Mouse (Mus musculus) lung, postnatal 14 days (tissue): ENCODE measurements around the gene Coro2b.

Experiments used
- DNase-seq: peaks from one replicate; pipeline ENCODE4 v3.0.0; 2021

Gene Coro2b

DNA sequence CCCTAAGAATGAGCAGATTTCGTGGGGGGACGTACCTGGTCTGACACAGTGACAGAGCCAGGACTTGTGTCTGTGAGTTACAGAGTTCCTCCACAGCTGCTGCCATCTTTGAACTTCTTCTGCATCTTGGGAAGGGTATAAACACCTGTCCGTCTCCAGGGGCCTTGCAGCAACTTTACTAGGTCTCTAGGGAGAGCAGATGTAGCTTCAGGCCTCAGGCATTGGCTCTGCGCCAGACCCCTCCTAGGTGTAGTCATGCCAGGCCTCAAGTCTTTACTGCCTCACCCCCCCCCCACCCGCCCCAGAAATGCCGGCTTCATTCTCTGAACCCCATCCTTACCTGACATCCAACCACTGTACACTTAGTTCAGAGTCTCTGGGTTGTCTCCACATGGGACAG, 1.1 kb upstream of the Coro2b start:
- no peak for DNase-seq

DNA sequence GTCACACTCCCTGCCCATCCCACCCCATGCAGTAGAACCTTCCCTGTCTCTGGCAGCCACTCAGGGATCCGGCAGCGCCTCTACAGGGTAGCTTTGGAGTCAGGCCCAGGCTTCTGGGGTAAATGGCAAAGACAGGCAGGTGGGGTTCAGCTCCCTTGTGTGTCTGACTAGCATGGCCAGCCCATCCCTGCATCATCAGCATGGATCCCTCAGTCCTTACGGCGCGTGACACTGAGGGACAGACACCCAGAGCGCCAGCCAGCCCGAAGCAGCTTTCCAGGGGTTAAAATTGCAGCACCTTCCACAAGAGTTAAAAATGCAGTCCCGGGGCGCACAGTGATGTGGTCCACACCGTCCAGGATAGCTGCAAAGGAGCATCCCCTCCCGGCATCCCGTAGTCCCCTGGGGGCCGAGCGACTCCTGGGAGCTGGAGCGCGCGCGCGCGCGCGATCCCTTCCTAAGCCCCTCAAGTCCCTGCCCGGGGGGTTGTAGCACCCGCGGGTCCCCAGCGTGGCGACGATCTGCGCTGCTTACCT, 657 bp downstream of the Coro2b start:
- peak; percentile 33 for DNase-seq

DNA sequence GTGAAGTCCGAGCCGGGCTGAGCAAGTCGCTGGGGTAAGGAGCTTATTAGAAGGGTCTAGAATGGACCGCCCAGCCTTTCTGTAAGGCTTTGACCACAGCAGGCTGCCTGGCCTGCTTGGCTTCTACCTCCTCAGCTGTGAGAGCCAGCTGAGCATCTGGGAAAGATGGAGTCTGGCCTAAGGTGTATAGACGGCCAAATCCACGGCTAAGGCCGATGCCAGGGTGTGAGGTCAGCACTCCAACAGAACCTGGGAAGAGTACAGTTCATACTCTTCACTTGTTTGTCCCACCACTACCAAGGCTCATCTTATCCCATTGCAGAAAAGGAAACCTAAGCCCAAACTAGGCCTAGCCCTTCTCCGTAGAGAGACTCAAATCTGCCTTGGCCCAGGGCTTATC, 1.3 kb downstream of the Coro2b start:
- DNase-seq: no peak

DNA sequence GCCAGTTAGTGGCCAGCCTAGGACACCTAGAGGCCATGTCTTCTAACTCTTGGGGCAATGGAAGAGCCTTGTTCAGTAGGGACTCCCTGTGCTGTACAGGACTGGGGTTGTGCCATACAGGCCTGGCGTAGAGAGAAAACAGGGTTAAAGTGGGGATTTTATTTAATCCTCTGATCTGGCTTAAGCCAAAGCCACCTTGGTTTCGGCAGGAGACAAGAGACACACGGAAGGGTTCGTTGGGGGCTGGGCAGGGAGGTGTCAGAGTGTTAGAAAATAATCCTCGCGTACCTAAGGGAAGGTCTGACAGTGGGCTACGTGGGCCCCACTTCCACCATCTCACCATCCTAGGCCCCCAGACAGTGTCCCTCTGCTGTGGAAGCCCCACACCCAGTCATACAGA, 2.2 kb downstream of the Coro2b start:
- DNase-seq: no peak

DNA sequence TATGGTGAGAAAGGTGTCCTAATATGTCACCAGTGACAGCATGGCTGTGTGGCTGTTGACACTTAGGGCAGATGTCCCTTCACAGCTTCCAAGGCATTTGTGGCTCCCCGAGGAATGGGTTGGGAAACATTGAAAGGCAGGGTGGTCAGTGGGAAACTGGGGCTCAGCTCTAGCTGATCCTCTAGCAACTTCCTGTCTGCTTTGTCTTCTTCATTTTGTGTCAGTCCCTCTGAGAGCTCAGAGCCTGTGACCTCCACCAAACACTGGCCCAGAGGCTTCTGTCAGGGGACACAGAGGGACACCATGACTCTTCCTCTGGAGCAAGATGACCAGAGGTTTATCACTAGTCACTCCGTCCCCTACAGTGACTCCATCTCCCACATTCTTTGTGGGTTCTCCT, 2.7 kb downstream of the Coro2b start:
- DNase-seq: no peak

DNA sequence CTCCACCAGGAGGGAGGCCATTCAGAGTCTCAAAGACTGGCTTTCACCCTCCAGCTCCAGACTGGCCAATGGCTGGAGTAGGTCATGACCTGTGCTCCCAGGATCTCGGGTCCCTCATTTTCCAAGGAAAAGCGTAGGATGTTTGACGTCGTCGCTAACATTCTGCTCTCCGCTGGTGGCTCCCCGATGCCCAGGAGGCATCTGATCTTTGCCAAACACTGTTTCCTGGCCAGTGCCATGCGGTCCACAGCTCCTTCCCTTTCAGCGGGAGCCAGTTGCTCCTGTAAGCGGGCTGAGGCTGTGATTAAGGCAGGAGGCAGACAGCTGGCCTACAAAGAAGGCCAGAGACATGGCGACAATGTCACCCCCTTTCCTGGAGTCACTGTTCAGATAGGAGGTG, 4.0 kb downstream of the Coro2b start:
- DNase-seq: no peak

DNA sequence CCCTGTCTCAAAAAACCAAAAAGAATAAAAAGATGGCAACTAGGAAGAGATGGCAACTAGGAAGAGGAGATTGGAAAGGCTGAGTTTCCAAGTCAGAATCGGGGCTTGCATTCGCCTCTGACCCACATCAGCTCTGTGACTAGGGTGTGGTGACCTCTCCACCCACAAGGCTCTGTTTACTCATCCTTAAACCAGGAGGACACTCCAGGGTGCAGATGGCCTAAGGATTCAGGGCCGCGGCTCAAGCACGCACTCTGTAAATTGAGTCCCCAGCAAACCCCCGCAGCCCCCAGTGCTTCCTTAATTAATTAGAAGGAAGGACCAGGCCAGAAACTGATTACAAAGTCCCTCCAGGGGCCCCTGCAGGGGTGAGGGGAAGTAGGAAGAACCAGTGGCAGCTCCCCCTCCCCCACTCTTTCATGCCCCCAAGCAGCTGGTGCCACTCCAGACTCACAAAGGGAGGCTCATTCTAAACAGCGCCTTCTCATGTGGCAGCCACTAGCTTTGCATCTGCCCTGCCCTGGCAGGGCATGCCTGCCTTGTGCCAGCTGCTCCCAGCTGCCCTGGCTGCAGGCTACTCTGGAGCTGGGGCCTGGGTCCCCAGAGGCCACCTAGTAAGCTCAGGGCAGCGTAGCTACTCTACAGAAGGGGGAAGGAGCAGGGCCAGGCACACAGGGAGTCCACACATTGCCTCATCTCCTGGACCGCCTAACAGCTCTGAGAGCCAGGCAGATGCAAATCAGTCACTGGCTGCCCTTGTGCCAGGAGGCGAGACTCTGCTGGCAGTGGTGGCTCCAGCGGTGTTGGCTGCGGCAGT, 5.2 kb downstream of the Coro2b start:
- no peak for DNase-seq

DNA sequence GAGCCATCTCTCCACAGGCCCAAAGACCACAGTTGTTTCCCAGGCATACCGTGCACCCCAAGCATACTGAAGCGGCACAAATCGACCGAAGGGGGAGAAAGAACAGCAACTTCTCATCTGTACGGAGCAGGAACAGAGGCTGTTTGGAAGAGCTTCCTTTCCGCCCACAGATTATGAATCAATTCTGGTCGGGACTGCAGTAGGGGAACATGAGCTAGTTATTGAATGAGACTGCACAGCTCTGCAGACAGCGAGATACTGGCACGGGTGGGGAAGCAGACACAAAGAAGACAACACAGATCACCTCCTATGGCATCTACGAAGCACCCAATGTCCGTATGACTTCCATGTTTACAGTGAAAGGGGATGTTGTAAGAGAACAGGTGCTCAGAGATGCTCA, 8.3 kb downstream of the Coro2b start:
- no peak for DNase-seq

DNA sequence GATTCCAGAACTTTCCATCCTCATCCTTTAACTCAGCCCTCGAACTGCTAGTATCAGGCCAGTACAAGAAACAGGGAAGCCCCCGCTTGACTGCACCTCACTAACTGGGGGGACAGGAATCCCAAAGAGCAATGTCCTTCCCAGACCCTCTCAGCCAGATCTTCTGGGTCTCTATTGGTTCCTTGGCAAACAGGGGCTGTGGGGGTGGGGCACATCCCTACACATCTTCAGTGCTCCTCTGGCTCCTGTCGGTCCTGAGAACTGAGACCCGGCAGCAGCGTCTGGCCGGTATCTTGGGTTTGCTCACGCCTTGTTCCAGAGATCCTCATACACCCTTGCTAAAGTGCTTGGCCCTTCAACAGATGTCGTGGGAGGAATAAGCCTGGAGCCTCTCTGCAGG, 10.0 kb downstream of the Coro2b start:
- no peak for DNase-seq

DNA sequence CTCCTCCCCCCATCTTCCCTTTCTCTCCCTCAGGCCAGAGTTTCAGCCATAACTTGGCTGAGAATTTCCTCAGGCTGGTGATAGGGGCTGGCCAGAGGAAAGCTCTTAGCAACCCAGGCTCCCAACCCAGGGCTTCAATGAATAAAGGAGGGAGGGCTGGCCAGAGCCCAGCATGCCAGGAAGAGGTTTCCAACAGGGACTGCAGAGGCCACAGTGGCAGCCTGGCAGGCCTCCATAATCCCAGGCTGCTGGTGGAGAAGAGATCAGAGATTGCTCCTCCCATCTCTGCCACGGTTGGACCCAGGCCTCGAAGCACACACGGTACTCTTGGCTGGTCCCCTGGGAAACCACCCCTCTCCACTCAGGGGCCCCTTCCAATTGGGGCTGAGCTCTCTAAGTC, 10.4 kb downstream of the Coro2b start:
- DNase-seq: peak; percentile 55

DNA sequence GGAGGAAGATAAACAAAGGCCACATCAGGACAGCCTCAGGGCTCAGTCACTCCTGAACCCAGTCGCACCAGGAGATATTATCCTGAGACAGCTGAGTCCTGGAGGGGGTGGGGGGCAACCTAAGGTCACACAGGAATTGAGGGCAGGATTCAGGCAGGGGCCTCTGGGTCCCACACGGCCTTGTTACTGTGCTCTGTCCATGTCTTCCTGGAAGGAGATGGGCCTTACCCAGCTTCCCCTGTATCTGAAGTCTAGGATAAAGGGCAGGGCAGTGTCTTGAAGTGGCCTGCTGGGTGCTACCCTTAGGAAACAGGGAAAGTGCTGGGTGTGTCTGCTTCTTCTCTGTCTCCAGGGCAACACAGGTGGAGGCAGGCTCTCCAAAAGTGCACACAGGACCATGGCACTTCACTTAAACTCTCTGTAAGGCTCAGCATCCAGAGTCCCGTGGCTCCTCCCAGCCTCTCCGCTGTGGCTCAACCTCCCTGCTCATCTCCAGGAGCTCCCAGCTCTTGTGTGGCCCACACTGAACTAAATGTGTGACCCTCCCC, 12.0 kb downstream of the Coro2b start:
- DNase-seq: no peak

DNA sequence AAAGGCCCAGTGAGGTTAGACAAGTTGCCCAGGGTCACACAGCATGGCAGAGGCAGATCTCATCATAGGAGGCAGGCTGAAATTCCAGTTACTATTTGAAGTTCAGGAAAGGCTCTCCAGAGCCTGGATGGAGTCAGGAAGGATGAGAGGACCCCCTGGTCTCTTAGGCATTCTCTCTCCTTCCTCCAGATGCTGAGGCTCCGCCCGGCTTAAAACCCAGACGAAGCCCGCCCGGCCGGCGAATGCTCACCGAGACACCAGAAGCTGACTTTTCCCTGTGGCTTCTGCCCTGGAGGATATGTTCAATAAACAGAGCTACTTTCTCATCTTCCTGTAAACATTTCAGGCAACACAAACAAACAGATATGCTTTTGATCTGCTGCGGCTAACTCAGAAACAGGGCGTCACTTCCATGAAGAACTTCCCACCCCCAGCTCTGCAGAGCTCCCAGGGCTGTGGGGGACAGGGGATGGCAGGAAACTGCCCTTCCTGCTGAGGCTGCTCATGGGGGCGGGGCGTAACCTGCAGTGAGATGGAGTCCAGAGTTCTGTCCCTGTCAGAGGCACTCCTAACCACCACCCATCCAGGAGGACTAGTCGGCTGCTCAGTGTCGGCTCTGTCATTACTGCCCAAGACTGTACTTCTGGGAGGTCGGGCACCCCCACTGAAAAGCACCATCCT, 13.9 kb downstream of the Coro2b start:
- peak; percentile 78 for DNase-seq

DNA sequence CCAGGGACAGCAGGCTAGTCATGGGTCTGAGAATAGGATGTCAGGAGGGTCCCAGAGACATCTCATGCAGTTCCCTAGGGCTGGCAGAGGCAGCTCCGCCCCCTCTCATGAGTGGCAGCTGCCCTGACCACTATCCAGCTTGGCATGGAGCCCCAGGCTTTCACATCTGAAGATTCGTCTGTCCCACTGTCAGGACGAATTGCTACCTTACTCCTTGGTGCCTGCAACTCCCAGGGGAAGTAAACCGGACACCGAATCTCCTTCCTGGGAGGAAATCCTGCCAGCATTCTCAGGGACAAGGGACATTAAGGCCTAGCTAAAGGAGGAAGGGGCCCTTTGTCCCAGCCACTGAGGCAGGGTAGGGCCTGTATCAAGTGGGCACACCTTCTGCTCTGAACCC, 14.6 kb downstream of the Coro2b start:
- peak; percentile 72 for DNase-seq

DNA sequence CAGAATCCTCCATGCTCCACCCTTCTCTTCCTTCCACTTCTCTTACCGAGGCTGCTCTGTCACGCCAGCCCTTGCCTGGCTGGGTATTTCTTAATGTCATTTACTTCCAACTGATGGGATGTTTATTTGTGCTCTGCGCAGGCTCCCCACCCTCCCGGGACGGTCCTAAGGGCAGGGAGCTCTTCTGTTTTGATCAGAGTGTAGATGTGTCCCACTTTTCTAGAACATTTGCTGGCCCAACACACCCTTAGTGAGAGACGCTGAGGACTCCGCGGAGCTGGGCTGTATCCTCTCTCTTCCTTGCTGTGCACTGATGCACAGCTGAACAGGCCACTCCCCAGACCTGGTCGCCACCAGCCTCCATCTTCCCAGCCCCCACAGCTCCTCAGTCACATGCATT, 15.3 kb downstream of the Coro2b start:
- DNase-seq: peak; percentile 66

DNA sequence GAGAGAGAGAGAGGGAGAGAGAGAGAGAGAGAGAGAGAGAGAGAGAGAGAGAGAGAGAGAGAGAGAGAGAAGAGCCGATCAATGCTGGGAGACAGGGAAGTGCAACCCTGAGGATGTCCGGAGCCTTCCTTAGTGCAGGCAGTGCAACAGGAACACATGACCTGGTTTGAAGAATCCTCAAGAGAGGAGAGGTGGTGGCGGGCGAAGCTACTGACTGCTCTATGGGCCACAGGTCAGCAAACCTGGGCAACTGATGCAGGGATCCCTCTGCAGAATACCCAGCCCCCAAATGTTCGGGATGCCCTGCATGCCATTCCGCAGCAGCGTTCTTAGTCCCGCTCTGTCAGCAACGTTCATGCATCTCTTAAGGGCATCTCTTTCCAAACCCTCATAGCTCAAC, 15.9 kb downstream of the Coro2b start:
- no peak for DNase-seq

DNA sequence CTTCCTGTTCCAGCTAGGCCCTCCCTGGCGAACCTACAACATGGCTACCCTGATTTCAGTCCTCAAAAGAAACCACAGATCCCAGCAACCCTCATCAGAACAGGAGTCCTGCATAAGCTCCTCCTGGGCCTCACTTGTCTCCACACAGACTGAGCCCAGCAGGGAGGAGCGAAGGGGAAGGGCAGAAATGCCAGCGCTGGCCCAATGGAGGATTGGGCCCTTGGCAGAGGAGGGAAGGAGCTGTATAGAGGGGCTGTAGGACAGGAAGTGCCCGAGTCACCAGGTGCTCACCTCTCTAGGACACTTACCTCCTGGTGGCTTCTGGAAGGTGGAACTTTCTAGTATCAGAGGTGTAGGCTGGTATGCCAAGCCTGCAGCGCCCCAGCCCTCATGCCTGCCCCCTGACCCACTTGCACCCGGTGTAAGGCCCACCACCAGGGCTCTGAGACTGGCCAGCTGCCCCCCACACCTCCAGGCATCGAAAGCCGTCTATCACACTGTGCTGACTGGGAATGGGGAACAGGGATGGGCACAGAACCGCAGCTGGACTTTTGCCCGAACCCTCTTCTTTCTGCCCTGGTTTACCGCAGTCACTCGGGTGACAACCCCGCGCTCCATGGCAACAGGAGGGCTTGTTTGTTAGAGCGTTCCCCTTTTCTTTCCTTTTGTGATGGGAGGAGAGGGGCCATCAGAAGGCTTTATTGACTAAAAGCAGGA, 16.9 kb downstream of the Coro2b start:
- no peak for DNase-seq

DNA sequence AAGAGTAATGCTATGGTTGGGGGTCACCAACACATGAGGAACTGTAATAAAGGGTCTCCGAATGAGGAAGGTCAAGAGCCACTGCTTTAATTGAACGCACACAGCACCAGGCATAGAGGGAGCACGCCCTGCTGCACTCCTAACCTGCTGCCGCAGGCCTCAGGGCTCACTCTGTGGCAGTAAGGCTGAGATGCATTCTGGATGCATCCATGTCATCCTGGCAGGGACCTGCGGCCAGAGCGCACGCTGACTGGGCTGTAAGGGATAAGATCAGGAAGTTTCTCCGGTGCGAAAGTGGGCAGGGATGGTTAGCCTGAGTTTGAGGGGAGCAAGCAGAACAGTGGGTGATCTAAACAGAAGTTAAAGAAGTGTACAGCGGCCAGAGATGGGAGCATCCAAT, 17.5 kb downstream of the Coro2b start:
- no peak for DNase-seq

DNA sequence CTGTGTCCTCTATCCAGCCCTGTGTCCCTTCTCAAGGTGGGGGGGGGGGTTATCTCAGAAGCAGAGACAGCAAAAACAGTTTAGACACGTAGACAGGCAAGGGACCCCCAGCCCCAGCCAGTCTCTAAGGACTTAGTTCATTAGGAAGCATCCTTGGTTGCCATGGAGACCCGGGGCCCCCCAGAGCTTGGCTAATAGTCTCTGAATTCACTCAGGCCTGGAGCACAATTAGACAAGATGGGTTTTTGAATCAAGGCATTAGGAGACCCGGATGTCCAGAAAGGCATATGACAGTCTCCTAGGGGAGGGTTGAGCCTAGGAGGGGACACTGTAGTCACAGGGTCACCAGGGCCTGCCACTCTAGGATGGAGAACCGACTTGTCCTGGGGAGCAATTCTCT, 18.3 kb downstream of the Coro2b start:
- no peak for DNase-seq

DNA sequence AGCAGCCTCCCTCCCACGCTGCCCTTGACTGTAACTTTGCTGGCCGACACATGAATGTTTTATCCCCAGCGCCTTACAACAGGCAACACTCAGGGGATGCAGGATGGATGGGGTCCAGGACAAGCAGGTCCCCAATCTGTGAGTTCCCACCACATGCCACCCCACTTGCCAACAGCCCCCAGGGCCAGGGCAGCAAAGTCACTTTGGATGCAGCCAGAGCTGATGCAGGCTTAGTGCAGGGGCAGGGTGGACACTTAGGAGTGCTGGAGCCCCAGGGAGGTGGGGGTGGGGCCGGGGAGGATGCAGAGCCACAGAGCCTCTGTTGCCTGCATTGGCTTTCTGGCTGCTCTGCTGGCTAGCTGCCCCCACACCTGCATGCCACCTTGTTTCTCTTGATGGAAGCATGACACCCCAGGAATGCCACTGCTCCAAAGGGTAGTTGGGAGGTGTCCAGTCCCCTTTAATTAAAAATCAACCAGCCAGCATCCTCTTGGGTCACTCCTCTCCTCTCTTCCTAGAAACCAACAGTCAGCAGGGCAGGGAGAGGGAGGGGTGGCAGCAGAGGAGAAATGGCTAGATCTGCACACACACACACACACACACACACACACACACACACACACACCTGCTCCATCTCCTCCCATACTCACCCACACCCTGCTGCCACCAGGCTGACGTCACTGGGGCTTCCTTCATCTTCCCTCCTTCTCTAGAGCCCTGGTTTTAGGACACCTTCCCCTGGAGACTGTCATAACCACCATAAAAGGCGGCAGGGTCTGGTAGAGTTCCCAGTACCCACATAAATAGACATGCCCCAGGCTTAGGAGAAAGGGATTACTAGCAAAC, 19.5 kb downstream of the Coro2b start:
- DNase-seq: no peak

DNA sequence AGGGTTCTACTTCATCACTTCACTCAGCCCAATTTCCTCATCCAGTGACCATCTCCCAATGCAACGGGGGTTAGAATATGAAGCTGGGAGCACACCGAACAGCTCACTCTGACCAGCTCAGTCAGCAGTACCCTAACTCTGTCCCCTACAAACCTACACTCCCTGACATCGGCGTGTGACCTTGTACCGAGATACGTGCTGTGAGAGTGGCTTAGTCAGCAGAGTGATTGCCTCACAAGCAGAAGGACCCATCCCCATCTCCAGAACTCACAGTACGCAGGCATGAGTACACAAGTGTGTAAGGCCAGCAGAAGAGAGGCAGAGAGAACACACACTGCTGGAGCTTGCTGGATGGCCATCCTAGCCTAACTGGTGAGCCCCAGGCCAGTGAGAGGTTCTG, 21.7 kb downstream of the Coro2b start:
- no peak for DNase-seq

DNA sequence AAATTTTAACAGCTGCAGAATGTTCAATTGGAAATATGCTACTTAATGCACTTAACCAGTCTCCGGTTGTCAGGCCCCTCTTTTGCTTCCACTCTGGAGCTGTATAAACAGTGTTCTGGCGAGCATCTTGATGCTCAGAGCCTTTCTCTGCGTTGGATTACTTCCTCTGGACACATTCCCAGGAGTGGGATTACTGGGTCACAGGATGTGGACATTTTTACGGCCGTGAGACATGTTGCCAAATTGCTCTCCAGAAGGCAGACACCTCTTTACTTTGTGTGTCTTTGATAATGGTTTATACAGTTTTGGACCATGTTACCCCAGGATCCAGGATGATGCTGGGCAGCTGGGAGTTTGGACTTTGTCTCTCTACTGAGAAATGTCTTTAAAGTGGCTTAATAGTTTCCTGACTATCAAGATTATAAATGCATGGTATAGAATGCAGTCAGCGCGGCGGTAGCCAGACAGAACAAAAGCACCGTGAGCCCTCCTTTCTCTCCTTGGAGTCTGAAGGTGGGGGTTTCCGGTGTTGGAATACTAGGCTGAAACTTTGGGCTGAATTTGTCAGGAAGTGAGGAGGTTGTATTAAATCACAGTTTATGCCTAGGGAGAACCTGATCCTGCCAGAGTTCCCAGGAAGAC, 23.2 kb downstream of the Coro2b start:
- peak; percentile 49 for DNase-seq

DNA sequence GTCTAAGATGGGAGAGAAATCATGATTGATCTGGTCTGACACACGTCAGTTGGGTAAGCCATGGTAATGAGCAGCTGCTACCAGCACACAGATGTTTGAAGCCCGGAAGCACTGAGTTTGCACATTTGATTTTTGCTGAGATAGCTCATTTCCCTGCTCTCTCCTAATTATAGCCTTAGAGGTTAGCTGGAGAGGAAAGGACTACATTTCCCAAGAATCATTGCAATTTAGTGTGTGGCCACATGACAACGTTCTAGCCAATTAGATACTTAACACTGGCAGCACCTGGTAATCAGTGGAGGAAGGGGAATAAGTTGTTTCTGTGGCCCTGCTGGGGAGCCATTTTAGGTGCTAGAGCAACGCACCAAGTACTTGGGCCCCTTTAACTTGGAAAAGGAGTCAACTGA, 26.3 kb downstream of the Coro2b start:
- no peak for DNase-seq
